Mouse (Mus musculus) hindlimb bud, embryonic 11.5 days (tissue): ENCODE measurements around the gene Triml2.

ENCODE experiments used
- DNase-seq: peaks from one replicate; pipeline ENCODE4 v3.0.0-alpha.2; 2012; ENCODE audit warnings: low read depth, low spot score; ENCODE audit errors: extremely low spot score

Gene Triml2

DNA sequence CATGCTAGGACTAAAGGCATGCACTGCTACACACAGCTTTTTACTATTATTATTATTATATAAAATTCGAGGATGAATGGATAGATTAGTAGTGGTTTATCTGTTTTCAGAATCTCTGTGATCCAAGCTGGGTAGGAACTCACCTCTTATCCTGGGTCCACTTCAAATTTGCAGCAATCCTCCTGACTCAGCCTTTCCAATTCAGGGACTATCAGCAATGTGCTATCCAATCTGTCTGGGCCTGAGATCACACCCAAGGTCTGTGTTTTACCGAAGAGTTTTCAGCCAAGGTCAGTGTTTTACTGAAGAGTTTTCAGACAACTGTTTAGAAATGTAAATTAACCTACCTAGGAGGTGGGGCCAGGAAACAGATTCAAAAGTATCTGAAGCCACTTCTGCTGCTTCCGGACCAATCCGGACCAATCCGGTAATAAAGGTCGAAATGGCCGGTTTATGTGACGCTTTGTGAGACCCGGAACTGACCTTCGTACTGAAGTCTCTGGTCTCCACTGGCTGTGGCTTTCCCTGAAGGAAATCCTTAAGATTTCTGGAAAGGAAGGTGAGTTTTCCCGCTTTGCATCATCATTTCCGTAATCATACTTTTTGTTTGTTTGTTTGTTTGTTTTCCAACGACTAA is at the start of gene Triml2:
Triml2 (plus strand) TSS at position 488 of the 637 bp plus-strand sequence.
- DNase-seq, result no peak

DNA sequence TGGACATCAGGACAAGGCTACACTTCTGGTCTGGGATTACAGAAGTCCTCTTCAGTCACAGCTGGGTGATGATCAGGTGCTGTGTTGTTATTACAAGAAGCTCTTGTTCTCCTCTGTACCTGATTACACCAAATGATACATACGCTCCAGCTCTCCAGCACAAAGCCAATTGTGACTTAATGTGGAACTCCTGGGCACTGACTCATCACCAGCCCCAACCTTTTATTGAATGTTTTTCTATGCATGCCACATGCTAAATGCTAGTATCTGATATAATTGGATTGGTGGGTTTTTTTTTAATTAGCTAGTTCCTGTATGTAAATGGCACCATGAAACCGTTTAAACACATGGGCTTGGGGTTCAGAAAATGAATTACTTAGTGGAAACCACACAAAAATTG is 39.0 kb upstream of the Triml2 start, which contains the start of gene Triml1:
Triml1 (minus strand) TSS at position 101 of the 400 bp plus-strand sequence.
- DNase-seq, result no peak

DNA sequence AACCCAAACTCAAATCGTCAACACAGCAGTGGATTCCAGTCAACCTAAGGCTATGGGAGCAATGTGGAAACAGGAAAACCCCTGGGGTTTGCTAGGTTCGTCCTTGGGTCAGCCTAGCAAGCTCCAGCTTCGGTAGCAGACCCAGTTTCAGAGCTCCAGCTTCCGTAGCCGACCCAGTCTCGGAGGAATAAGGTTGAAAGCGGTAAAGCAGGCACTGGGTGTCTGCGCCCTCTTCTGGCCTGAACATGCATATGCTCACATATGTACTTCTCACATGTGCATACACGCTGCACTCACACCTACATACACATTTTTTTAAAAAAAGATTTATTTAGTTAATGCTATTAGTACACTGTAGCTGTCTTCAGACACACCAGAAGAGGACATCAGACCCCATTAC is 31.0 kb upstream of the Triml2 start:
- DNase-seq, result no peak

DNA sequence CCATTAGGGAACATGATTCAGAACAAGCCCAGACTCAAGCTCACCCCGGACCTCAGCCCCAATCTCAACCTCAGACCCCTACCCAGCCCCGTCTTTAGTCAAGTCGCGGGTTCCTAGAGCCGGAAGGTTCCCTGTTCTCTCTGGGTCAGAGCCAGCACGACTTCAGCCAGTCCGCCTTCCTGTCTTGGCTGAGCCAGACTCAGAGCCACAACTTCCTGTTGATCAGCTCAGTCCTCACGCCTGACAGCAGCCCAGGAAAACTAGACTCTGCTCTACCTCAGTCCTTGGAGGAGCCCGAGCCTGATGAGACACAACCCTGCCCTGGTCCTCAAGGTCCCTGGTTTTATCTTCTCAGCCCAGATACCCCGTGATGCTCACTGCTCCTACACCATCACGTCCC is 17.1 kb upstream of the Triml2 start:
- DNase-seq, result no peak

DNA sequence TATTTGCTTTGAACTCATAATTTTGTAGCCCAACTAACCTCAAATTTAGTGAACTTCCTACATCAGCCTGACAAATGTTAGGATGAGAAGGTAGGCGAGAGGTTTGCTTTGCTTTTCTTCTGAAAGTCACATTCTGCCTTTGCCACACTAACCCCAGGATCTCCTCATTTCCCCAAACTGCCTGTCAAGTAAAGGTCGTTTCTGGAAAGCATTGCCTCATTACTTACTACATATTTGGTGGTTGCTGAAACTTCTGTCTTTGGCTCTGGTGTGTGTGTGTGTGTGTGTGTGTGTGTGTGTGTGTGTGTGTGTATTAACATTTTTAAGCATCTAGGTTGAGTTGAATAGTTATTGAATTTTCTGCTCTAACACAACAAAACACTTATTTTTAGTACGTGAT is 15.9 kb upstream of the Triml2 start:
- DNase-seq, result no peak

DNA sequence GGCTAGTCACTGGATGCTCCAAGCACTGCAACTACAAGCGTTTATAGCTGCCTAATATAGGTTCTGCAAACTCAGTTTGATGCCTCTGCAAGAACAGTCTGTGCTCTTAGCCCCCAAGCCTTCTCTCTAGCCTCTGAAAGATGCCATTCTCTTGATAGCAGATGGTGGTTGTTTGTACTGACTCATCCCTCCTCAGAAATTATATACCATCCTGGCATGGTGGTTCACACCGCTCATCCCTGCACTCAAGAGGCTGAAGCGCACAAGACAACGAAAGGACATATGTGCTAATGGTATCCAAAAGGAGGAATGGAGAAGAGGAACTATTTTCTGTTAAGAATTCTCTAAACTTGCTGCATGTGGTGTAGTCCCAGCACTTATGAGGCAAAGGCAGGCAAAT is 12.3 kb upstream of the Triml2 start:
- no peak for DNase-seq

DNA sequence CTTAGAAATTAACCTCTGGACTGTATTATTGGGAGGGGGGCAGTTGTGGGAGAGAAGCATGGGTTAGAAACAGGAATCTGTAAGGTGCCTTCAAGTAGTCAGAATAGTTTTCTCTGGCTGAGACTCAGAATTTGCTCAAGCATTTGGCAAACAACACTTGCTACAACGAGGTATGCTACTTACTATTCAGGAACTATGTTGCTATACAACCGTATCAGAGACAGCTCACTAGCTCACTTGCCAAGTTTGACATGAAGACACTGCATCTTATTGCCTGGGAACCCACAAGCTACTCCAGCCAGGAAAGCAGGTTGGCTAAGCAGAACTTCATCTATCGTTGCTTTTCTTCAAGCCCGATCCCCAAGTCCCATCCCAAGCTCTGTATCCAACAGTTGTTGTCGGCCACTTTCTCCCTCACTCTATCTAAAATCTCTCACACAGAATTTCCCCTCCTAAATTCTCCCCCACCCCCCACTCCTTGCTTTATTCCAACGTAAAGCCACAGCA is 11.0 kb upstream of the Triml2 start:
- no peak for DNase-seq

DNA sequence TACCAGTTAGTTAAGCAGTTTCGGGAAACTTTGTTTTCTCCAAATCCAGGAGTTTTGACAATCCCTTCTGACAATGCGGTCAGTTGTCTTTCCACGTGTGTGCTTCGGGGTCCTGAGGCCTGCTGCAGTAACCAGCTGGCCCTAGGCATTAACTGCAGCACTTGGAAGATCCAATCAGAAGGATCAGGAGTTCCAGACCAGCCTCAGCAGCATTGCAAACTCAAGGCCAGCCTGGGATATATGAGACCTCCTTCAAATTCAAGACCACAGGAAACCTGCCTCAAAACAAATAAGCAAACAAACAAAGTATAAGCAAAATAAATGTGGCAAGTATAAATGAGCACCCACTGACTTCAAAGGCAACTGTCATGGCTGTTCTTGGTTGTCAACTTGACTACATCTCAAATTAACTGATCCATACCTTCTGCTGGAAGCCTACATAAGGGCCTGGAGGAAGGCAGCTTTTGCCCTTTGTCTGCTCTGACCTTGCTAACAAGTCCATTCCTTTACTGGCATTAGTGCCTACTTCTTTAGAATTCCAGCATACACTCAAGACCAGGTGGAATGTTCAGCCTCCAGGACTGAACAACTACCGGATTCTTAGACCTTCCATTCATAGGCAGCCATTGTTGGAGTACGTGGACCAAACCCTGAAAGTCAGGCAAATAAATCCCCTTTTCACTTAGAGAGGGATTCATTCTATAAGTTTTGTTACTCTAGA is 3.4 kb upstream of the Triml2 start:
- no peak for DNase-seq

DNA sequence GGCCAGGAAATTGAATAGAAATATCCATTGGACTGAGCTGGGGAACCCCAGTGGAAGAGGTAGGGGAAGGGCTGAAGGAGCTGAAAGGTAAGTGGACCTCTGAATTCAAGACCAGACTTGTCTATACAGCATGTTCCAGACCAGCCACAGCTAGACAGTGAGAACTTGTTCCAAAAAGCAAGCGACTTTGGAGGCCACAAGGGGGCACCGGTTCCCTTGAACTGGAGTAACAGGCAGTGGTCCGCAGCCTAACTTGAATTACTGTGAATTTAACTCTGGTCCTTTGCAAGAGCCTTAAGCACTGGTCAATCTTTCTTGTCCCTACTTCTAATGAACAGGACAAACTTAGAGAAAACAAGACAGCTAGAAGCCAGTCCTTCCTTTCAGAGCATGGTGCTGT is 2.1 kb upstream of the Triml2 start:
- DNase-seq, result no peak

DNA sequence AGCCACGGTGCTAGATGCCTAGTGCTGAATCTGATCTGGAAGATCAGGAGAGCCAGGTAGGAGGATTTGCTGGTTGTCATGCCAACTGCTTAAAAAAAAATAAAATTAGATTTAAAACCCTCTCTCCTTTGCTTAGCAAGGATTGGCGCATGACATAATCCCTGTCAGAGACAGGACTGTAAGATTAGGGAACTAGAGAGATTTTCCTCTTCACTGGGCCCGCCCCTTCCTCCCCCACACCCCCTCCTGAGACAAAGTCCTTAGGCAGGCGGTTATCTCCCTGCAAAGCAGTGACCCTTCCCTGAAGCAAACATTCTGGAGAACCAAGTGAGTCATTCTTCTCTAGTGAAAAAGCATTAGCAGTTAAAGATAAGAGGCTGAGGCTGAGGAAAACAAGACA is 1.2 kb upstream of the Triml2 start:
- DNase-seq, result no peak

DNA sequence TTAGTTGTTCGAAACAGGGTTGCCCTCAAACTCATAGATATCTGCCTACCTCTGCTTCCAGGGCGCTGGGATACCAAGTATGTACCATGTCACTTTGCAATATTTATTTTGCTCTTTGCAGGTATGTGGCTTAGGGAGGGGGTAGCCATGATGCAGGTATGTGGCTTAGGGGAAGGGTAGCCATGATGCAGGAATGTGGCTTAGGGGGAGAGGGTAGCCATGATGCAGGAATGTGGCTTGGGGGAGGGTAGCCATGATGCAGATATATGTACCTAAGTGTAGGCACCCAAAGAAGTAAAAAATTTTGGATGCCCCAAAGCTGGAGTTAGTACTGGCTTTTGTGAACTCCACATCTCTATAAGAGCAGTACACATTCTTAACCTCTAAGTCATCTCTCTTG is 1.9 kb downstream of the Triml2 start:
- DNase-seq, result no peak

DNA sequence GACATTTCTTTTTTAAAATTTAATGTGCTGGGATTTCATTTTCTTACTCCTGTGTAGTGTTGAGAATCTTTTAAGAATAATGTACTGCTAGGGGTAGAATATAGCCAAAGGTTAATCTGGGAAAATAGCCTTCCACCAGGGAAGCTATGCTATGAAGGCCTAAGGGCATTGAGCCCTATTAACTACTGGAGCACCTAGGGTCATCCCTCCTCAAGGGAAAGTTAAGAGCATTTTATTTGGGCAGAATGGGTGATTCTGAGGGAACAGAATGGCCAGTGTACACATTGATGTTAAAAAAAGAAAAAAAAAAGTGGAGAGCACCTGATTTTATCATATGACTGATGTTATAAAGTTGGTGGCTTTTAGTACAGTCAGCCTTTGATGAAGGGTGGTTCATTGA is 35.2 kb downstream of the Triml2 start:
- no peak for DNase-seq

DNA sequence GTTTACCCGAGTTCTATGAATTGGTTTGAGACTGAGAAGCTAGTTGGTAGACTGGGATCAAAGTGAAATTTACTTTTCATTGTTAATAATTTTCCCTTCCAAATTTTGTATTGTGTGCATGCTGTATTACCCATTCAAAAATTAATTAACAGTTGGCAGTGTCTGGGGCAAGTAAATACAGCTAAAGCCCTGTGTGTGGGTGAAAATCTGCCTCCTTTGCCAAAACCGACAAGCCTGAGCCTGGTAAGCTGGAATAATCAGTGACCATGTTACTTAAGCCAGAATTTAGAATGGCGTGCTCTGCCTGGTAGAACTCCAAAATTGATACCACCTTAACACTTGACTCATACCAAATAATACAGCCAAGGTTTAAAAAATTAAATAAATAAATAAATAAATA is 63.0 kb downstream of the Triml2 start:
- DNase-seq, result no peak
